Mouse (Mus musculus) adipocyte (in vitro differentiated cells): Measurements from ENCODE around the gene Atn1.

Experiments used
- DNase-seq: peaks from one replicate; pipeline ENCODE4 v3.0.0-alpha.2; 2016; ENCODE audit warnings: low spot score

Atn1 gene

GRCm38 (mm10) chr6:124711824-124712782 lies 44.2 kb downstream of the Atn1 start, which contains the start of the genes Emg1 and Phb2:
Gene Emg1 (minus strand): TSS chr6:124712178.
Gene Phb2 (plus strand): TSS chr6:124712336.
- DNase-seq: peak; percentile 100

GRCm38 (mm10) chr6:124708289-124708889 lies 47.9 kb downstream of the Atn1 start:
- no peak for DNase-seq

DNA sequence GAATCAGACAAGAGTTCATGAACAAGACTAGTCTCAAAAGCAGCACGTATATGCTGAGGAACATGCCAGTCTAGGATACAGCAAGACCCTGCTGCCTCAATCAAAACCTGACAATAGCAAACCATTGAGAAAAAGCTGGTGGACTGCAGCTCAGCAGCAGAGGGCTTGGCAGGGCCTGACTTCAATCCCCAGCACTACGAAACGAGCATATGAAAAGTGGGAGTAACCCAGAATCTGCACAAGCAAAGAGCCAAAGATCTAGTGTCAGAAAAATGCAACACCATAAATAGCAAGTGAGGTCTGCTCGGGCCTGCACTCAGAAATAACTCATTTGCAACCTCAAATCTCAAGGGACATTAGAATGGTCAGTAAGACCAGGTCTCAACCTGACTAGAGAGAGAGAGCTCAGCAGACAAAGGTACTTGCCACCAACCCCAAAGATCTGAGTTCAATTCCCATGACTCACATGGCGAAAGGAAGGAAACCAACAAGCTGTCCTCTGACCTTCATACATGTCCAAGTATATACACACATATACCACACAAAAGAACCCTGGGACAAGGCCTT lies 50.2 kb downstream of the Atn1 start:
- DNase-seq: peak; percentile 48

- DNase-seq: no peak
Measured at GRCm38 (mm10) chr6:124704417-124704816, 51.9 kb downstream of the Atn1 start.

DNA sequence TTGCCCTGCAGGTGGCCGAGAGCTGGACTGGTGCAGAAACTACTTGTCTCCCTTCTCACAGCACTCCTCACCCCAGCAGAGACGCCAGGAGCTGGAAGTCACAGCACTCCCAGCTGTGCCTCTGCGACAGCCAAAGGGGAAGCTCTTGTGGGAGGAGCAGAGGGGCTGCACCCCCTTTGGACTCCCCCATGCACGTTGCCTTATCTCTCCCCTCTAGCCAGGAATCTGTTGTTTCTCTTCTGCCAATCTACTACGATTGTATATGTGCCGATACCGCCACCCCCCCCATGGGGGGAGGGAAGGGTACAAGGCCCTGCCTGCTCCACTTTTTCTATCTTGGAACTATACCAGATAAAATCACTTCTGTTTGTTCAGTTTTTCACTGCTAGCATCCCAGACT lies 52.5 kb downstream of the Atn1 start:
- no peak for DNase-seq

- peak; percentile 74 for DNase-seq
Measured at GRCm38 (mm10) chr6:124702784-124703103, 53.6 kb downstream of the Atn1 start.

DNA sequence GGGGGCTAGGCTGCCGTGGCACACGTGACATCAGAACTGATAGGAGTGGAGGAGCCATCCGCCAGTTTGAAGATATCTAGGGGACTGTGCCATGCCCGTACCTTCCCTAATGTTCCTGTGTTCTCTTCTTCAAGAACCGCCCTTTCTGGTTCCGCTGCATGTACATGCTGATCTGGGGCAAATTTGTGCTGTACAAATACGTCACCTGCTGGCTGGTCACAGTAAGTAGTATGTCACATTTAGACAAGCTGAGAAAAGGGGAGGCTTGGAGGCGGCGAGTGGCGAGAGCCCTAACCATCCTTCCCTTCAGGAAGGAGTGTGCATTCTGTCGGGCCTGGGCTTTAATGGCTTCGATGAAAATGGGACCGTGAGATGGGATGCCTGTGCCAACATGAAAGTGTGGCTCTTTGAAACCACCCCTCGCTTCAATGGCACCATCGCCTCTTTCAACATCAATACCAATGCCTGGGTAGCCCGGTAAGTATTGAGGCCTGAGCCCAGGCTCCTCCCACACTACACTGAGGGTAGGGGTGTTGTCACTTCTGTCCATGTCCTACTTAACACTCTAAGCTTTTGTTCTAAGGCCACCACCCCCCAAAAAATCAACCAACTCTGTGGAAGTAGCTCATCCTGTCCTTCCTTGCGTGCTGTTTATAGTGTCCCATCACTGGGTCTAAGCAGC lies 54.1 kb downstream of the Atn1 start:
- no peak for DNase-seq

DNA sequence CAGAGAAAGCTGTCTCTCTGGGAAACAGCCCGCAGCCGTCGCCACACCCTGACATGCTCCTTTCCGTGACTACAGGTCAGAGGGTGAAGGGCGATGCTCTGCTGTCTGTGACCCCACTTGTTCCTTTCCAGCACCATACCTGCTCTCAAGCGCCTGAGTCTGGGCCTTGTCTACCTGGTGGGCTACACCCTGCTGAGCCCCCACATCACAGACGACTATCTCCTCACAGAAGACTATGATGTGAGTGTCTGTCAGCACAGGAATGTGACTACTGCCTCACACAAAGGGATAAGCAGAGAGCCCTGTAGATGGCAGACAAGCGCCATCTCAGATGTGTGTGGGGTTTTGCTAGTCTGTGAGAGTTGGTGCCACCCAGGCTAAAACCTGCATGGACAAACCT lies 55.0 kb downstream of the Atn1 start:
- no peak for DNase-seq

- DNase-seq: peak; percentile 99
Measured at GRCm38 (mm10) chr6:124699962-124700610, 56.2 kb downstream of the Atn1 start.

DNA sequence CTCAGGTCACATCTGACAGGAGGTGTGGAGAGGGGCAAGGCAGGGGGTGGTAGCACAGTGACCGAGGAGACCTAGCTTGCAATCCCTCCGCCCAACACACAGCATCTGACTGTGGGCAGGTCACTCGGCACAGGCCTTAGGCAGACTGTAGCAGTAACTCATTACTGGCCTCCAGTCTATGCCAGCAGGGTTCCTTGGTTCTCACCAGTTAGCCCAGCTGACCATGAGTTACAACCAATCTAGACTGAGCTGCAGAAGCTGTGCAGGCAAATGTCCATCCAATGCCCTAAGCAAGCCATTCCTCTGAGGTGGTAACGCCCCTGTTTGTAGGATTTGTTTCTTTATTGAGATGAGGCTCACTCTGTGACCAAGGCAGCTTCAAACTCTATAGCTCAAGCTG lies 57.0 kb downstream of the Atn1 start:
- DNase-seq: no peak

DNA sequence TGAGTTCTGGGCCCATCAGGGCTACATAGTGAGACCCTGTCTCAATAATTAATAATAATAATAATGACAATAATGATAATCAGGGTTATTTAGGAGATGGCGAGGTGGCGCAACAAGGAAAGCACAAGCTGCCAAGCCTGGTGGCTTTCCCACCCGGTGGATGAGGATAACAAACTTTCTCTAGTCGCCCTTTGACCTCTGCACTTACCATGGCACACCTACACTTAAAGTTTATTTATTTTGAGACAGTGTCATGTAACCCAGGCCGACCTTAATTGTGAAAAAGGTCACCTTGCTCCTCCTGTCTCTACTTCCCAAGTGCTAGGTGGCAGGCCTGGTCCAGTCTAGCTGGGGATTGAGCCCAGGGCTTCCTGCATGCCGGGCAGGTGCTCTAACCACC lies 57.6 kb downstream of the Atn1 start:
- no peak for DNase-seq

DNA sequence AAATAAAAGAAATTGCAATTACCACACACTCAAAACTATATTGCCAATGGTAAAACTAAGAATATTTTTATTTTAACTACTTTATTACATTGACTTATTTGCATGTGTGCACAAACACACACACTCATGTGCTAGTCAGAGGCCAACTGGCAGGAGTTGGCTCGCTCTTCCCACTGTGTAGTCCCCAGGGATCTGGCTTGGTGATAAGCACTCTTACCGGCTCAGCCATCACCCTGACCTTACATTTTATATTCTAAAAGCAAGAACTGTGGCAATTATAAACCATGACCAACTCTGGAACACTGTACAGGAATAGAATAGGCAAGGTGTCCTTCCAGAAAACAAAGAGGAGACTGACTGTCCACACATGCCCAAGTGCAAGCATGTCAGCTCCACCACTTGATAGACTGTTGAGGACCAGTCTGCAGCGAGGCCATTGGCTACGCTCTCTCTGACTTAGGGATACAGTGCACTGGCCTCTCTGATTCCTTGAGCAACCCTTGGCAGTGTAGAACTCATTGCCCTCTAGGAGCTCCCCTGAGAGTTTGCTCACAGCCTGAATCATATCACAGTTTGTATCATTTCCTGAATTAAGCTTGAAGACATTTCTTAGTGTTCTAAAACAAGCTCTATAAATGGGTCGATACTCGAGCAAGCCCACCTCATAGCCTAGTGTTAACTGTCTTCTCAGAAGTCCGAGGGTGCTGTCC lies 59.7 kb downstream of the Atn1 start:
- peak; percentile 77 for DNase-seq

GRCm38 (mm10) chr6:124694166-124694955 lies 62.0 kb downstream of the Atn1 start:
- peak; percentile 86 for DNase-seq

- DNase-seq: no peak
Measured at GRCm38 (mm10) chr6:124693243-124693981, 62.9 kb downstream of the Atn1 start.
